Mouse (Mus musculus) liver, embryonic 16.5 days (tissue): ENCODE results near the gene Scd2. TPM values are rescaled to one million over a fixed set of nuclear protein-coding genes. Genes with fewer than 3 reads are reported as not detected.
A peak's percentile ranks its signal among the peaks of the same experiment; 100 is the strongest.
"Not testable (repeated sequence)": the region's sequence is repeated elsewhere in the genome, so short reads cannot be mapped to it uniquely, and the experiment has no call there.

ENCODE experiments used
- ATAC-seq: fragments of 200-750 bp; cut with Nextera tagmentation; 2 replicates; pipeline ENCODE4 v1.8.0; 2017; ENCODE audit warnings: low read depth, mild to moderate bottlenecking, moderate number of reproducible peaks, moderate library complexity
- H3K27ac ChIP-seq: fragments of 300-500 bp; sonication (generic); 2 replicates; pipeline ENCODE4 v1.5.1; 2014; ENCODE audit warnings: mild to moderate bottlenecking, low read length
- H3K27me3 ChIP-seq: fragments of 300-500 bp; sonication (generic); 2 replicates; pipeline ENCODE4 v1.6.1; 2014; ENCODE audit warnings: low read depth, low read length, mixed read lengths; ENCODE audit not compliant: control insufficient read depth, insufficient read depth
- H3K36me3 ChIP-seq: fragments of 300-500 bp; sonication (generic); 2 replicates; pipeline ENCODE4 v1.6.1; 2014; ENCODE audit warnings: mild to moderate bottlenecking; ENCODE audit not compliant: control insufficient read depth, insufficient read depth
- H3K4me1 ChIP-seq: fragments of 300-500 bp; sonication (generic); 2 replicates; pipeline ENCODE4 v1.6.1; 2014; ENCODE audit warnings: low read depth, low read length, mixed read lengths; ENCODE audit not compliant: control insufficient read depth
- H3K4me2 ChIP-seq: fragments of 300-500 bp; sonication (generic); 2 replicates; pipeline ENCODE4 v1.6.1; 2014; ENCODE audit warnings: low read depth, low read length, mixed read lengths
- H3K4me3 ChIP-seq: fragments of 300-500 bp; sonication (generic); 2 replicates; pipeline ENCODE4 v1.5.1; 2014; ENCODE audit warnings: low read depth, mild to moderate bottlenecking, low read length
- H3K9ac ChIP-seq: fragments of 300-500 bp; sonication (generic); 2 replicates; pipeline ENCODE4 v1.6.1; 2014; ENCODE audit warnings: low read depth, low read length
- H3K9me3 ChIP-seq: fragments of 300-500 bp; sonication (generic); replicated peaks from 2 replicates; pipeline ENCODE4 v1.6.1; 2016; ENCODE audit warnings: low read length; ENCODE audit not compliant: control insufficient read depth
- WGBS: fragments of 180-500 bp; shearing (Covaris S2); extraction: QIAGEN DNeasy Blood & Tissue Kit; methylation state at CpG from one replicate; pipeline ENCODE4 v1.1.7; 2014; ENCODE audit not compliant: insufficient replicate concordance; 5-methylcytosine and 5-hydroxymethylcytosine counted together
- polyA plus RNA-seq: library from polyadenylated mRNA; unstranded; fragments of >200 nt; fragmentation: Nextera tagmentation; extraction: Ambion mirVana; gene quantifications from 2 replicates; pipeline ENCODE4 v1.2.1, GENCODE M21; 2015

Gene Scd2
- polyA plus RNA-seq, 1 experiment from 2014 or later = 147 TPM

GRCm38 (mm10) chr19:44254106-44254505 is 39.4 kb upstream of the Scd2 start:
- not testable (repeated sequence) for ATAC-seq, H3K4me1 ChIP-seq, H3K27me3 ChIP-seq, H3K27ac ChIP-seq, H3K4me3 ChIP-seq, H3K4me2 ChIP-seq, H3K9me3 ChIP-seq, H3K36me3 ChIP-seq, H3K9ac ChIP-seq
- 74% methylated on average over 4 of the region's 4 CpGs for WGBS

GRCm38 (mm10) chr19:44257377-44257966 is 36.0 kb upstream of the Scd2 start:
- ATAC-seq = no peak

GRCm38 (mm10) chr19:44259484-44259883 is 34.0 kb upstream of the Scd2 start:
- H3K4me1 ChIP-seq = peaks cover 5% of the 10 kb centered on the region
- ATAC-seq = no peak
- no peak overlapping the region for H3K9ac ChIP-seq
- no peak overlapping the region for H3K4me3 ChIP-seq
- no peaks in the 10 kb centered on the region for H3K36me3 ChIP-seq
- no peaks in the 10 kb centered on the region for H3K9me3 ChIP-seq
- WGBS = 52% methylated on average over 4 of the region's 4 CpGs
- no peak overlapping the region for H3K4me2 ChIP-seq
- no peak overlapping the region for H3K27ac ChIP-seq
- H3K27me3 ChIP-seq = no peaks in the 10 kb centered on the region

More at GRCm38 (mm10) chr19:44257377-44257966, 36.0 kb upstream of the Scd2 start:
- no peaks in the 10 kb centered on the region for H3K36me3 ChIP-seq
- H3K27me3 ChIP-seq = no peaks in the 10 kb centered on the region
- H3K4me2 ChIP-seq = no peak overlapping the region
- H3K27ac ChIP-seq = no peak overlapping the region
- WGBS = 57% methylated on average over 13 of the region's 13 CpGs
- H3K9ac ChIP-seq = no peak overlapping the region
- no peaks in the 10 kb centered on the region for H3K9me3 ChIP-seq
- H3K4me3 ChIP-seq = no peak overlapping the region
- H3K4me1 ChIP-seq = no peaks in the 10 kb centered on the region; the same call in 1 of the 2 replicates

- Histone ChIP-seq H3K4me2 (no peak overlapping the region), H3K27ac (no peak overlapping the region)
- 52% methylated on average over 5 of the region's 5 CpGs for WGBS
Observed at GRCm38 (mm10) chr19:44260487-44260886, 33.0 kb upstream of the Scd2 start.

GRCm38 (mm10) chr19:44261774-44262173 is 31.7 kb upstream of the Scd2 start:
- no peak for ATAC-seq
- H3K4me2 ChIP-seq = no peak overlapping the region
- H3K4me3 ChIP-seq = no peak overlapping the region
- no peaks in the 10 kb centered on the region for H3K27me3 ChIP-seq
- no peak overlapping the region for H3K9ac ChIP-seq
- no peaks in the 10 kb centered on the region for H3K9me3 ChIP-seq
- no peaks in the 10 kb centered on the region for H3K36me3 ChIP-seq
- H3K4me1 ChIP-seq = peaks cover 26% of the 10 kb centered on the region
- H3K27ac ChIP-seq = no peak overlapping the region
- WGBS = 75% methylated on average over 7 of the region's 7 CpGs

More at GRCm38 (mm10) chr19:44260487-44260886, 33.0 kb upstream of the Scd2 start:
- no peaks in the 10 kb centered on the region for H3K36me3 ChIP-seq
- ATAC-seq = no peak
- no peaks in the 10 kb centered on the region for H3K27me3 ChIP-seq
- no peak overlapping the region for H3K9ac ChIP-seq
- H3K4me3 ChIP-seq = no peak overlapping the region
- H3K9me3 ChIP-seq = no peaks in the 10 kb centered on the region
- H3K4me1 ChIP-seq = peaks cover 15% of the 10 kb centered on the region

GRCm38 (mm10) chr19:44263581-44263980 is 29.9 kb upstream of the Scd2 start:
- H3K36me3 ChIP-seq = no peaks in the 10 kb centered on the region
- 63% methylated on average over 3 of the region's 3 CpGs for WGBS
- H3K27me3 ChIP-seq = no peaks in the 10 kb centered on the region
- no peak overlapping the region for H3K9ac ChIP-seq
- H3K9me3 ChIP-seq = no peaks in the 10 kb centered on the region
- no peak overlapping the region for H3K4me3 ChIP-seq
- ATAC-seq = no peak
- H3K4me1 ChIP-seq = peaks cover 38% of the 10 kb centered on the region
- H3K4me2 ChIP-seq = no peak overlapping the region
- H3K27ac ChIP-seq = no peak overlapping the region

- 49% methylated on average over 9 of the region's 9 CpGs for WGBS
- no peak overlapping the region for H3K9ac ChIP-seq
- no peak for ATAC-seq
Observed at GRCm38 (mm10) chr19:44264226-44264625, 29.2 kb upstream of the Scd2 start.

GRCm38 (mm10) chr19:44265300-44265699 is 28.2 kb upstream of the Scd2 start:
- Histone ChIP-seq H3K9ac (peak overlapping the region; percentile 4; the same call in 1 of the 2 replicates), H3K4me2 (no peak overlapping the region; the same call in 1 of the 2 replicates), H3K9me3 (no peaks in the 10 kb centered on the region), H3K27me3 (no peaks in the 10 kb centered on the region), H3K4me1 (peaks cover 38% of the 10 kb centered on the region), H3K36me3 (no peaks in the 10 kb centered on the region), H3K27ac (peak overlapping the region; percentile 58), H3K4me3 (no peak overlapping the region)
- ATAC-seq = no peak
- WGBS = 50% methylated on average over 7 of the region's 7 CpGs

More at GRCm38 (mm10) chr19:44264226-44264625, 29.2 kb upstream of the Scd2 start:
- no peak overlapping the region for H3K27ac ChIP-seq
- no peak overlapping the region for H3K4me3 ChIP-seq
- no peaks in the 10 kb centered on the region for H3K36me3 ChIP-seq
- H3K9me3 ChIP-seq = no peaks in the 10 kb centered on the region
- H3K27me3 ChIP-seq = no peaks in the 10 kb centered on the region
- H3K4me1 ChIP-seq = peaks cover 38% of the 10 kb centered on the region
- no peak overlapping the region for H3K4me2 ChIP-seq

- H3K4me3 ChIP-seq = peak overlapping the region; percentile 67
- peaks cover 38% of the 10 kb centered on the region for H3K4me1 ChIP-seq
- H3K27ac ChIP-seq = peak overlapping the region; percentile 95
- H3K27me3 ChIP-seq = no peaks in the 10 kb centered on the region
- H3K36me3 ChIP-seq = no peaks in the 10 kb centered on the region
- H3K4me2 ChIP-seq = peak overlapping the region; percentile 72
- H3K9me3 ChIP-seq = no peaks in the 10 kb centered on the region
- H3K9ac ChIP-seq = peak overlapping the region; percentile 75
- WGBS = 22% methylated on average over 5 of the region's 5 CpGs
- 0 out of 2 replicates have a peak, but pooled peaks have one; percentile 0 for ATAC-seq
Observed at GRCm38 (mm10) chr19:44265911-44266337, 27.6 kb upstream of the Scd2 start.
